Mouse (Mus musculus): ENCODE measurements around the gene Flt3.

Flt3 gene

GRCm38 (mm10) chr5:147354161-147354780, 46.0 kb downstream of the Flt3 start:
- DNase-seq (ENCODE audit: low read depth) = no peak

GRCm38 (mm10) chr5:147351931-147352330, 48.4 kb downstream of the Flt3 start:
- no peak for DNase-seq (ENCODE audit: low read depth)

DNA sequence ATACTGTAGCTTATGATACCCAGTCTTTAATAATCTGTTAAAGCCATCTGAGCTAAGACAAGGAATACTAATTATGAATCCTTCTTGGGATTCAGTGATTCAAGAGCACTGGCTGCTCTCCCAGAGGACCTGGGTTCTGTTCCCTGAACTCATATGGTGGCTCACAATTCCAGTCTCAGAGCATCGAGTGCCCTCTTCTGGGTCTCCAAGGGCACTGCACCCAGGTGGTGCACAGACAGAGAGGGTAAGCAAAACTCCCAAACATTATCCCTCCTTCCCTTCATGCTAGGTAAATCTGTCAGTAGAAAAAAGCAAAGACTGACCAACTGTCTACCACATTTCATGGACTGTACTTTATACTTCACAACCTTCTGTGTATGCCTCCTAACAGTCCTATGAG, 54.3 kb downstream of the Flt3 start:
- DNase-seq (ENCODE audit: low read depth) = no peak

DNA sequence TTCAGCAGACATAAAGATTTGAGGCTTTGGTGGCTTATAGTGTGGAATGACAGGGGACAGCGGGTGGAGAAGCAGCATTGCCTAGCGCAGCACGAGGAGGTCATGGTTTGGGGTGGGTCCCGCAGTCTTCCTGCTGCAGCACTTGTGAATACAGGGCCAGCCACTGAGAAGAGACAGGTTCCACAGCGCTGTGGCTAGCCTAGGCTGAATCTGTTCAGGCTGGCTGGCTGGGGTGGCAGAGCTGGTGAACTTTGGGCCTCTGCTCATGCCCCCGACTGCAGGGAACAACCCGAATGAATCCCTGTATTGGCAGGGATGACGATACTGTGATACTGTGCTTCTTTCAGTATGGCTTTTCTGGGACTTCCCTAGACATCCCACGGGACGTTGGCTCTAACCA, 56.4 kb downstream of the Flt3 start:
- no peak for DNase-seq (ENCODE audit: low read depth)

DNA sequence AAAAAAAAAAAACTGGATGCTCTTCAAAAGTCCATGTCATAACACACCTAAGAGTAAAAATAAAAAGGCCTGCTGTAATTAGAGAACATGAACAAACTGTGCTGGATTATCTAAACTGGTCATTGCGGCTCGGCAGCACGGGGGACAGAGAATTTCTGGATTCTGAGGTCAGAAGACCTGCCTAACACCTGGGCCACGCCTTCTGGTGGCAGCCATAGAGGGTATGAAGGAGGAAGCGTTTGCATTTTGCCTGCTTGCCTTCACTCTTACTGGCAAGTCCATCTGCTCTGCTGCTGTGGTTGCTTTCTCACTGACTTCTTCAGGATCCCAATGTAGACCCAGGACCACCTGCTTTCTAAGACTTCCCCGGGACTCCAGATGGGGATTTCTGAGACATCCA, 57.4 kb downstream of the Flt3 start:
- no peak for DNase-seq (ENCODE audit: low read depth)

DNA sequence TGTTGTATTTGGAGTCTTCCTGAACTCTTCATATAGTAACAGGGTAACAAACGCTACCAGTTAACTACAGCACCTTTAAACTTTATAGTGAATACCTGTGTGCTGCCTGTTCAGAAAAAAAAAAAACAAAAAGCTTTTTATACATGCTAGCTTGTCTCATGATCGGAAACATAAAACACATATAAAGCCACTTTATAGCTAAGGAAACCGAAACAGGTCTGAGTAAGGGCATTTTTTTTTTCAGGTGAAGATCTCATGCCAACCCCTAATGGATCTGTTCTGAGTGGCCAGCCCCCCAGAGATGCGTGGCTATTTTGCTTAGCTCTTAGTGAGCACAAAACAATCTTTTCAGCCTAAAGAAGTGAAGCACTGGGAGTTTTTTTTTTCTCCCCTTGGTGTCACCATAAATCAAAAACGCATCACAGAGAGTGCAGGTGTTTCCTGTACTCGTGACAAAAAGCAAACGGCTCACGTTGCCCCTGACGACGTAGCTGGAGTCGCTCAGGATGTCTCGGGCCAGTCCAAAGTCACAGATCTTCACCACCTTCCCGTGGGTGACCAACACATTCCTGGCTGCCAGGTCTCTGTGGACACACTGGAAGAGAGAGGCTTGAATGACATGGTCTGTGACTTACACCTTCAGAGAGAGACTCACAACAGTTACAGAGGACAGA, 59.4 kb downstream of the Flt3 start:
- peak; percentile 91 for DNase-seq (ENCODE audit: low read depth)

DNA sequence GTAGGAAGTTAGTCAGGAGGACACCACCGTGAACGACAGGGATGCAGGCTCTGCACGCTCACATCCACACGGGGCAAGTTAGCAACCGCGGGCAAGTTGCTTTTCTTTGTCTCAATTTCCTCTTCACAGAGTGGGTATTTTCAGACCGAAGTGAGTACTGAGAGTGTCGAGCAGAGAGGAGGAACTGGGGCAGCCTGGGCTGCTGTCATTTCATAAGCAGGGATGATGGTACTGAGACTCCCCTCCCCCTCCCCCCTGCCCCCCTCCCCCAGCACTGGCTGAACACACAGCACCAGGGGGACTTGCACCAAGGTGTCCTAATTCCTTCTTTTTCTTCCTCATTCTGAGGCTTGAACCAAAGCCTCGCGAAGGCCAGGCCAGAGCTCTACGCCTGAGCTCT, 60.7 kb downstream of the Flt3 start:
- DNase-seq (ENCODE audit: low read depth) = peak; percentile 60

DNA sequence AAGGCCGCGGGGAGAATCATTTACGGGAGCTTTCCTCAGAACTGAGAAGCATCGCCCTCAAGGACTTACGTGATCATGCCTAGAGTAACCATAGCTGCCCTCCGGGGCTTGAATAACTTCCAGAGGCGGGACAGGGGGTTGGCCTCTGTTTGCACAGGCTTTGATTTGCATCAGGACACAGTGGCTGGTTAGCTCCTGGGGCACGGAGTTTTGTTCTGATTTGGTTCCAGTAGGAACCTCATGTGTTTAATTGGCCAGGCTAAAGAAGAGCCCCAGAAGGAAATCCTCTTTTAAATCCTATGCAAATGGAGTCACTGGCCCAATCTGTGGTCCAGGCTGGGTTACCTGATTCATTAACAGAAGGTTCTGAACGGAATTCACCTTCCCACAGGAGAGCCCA, 61.3 kb downstream of the Flt3 start:
- no peak for DNase-seq (ENCODE audit: low read depth)

GRCm38 (mm10) chr5:147332711-147333110, 67.6 kb downstream of the Flt3 start:
- DNase-seq (ENCODE audit: low read depth) = peak; percentile 13

GRCm38 (mm10) chr5:147331547-147331946, 68.7 kb downstream of the Flt3 start:
- DNase-seq (ENCODE audit: low read depth) = peak; percentile 92

DNA sequence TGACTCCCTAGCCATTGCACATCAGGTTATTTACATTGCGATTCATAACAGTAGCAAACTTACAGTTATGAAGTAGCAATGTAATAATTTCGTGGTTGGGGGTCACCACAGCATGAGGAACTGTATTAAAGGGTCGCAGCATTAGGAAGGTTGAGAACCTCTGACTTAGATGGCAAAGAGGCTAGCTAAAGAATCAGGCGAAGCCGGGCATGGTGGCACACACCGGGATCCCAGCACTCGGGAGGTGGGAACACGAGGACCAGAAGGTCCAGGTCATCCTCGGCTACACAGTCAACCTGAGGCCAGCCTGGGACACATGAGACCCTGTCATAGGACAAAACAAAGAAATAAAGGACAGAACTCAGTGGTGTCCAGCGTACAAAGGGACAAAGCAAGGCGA, 70.3 kb downstream of the Flt3 start:
- peak; percentile 2 for DNase-seq (ENCODE audit: low read depth)

DNA sequence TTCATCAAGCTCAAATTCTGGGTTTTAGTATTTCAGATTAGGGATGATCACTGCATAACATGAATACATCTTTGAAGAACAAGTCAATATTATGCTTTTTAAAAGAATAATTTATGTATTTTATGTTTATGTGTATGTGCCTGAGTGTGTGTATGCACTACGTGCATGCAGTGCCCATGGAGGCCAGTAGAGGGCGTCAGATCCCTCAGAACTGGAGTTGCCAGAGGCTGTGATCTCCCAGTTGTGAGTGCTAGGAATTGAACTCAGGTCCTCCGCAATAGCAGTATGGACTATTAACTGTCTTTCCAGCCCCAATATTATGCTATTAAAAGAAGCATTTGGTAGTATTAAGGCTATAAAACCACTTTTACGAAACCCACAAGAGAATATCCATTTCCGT, 72.7 kb downstream of the Flt3 start:
- DNase-seq (ENCODE audit: low read depth) = no peak

DNA sequence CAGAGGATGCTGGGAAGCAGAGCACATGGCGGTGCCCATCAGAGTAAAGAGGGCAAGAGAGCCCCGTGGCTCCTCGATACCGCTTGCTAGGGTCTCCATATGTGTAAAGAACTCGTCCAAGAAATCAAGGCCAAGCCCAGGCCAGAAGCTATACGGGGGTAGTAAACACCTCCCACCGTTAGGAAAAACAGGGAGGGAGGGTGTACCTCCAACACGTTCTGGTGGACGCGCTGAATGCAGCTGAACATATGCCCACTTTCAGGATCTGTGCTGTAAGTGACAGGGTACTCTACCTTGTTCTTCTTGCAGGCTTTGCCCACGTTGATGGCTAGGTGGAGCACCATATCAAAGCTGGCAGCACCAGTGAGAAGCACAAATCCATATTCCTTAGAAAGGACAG, 74.4 kb downstream of the Flt3 start:
- no peak for DNase-seq (ENCODE audit: low read depth)

GRCm38 (mm10) chr5:147323237-147323917, 76.9 kb downstream of the Flt3 start:
- peak; percentile 94 for DNase-seq (ENCODE audit: low read depth)

GRCm38 (mm10) chr5:147322183-147322582, 78.1 kb downstream of the Flt3 start, which contains the start of gene Urad:
Urad (minus strand) TSS chr5:147322440.
- no peak for DNase-seq (ENCODE audit: low read depth)

DNA sequence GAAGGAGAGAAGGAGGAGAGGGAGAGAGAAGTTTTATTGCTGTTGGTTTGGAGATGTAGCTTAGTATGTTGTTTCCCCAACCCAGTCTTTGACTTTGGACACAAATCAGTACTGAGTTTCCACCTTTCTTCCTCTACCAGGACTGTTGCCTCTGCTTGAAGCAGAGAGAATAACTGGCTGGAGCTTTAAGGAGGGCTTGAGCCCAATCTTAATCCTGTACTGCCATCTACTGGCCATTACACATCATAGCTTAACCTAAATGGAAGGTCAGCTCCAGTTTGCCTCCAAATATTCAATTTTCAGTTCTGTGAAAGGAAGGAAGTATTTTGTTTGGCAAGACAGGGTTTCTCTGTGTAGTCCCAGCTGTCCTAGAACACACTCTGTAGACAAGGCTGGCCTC, 80.6 kb downstream of the Flt3 start:
- DNase-seq (ENCODE audit: low read depth) = peak; percentile 85

- DNase-seq (ENCODE audit: low read depth) = peak; percentile 49
Observed at GRCm38 (mm10) chr5:147317991-147318390, 82.3 kb downstream of the Flt3 start.

DNA sequence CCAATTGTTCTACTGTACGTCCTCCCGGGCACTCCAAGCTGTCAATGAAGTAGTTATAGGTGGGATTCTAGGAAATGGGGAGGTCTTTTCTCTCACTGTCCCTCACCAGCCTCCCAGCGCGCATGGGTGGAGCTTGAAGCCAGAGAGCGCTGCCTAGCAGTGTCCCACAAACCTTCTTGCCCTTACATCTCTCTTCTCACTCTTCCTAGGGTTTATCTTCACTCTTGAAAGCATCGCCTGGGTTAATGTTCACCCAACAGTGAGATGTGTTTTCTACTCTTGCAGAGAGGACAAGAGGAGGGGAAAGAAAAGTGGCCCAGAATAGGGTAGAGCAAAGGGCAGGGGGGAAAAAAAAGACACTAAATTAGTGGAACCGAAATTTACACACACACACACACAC, 83.0 kb downstream of the Flt3 start:
- DNase-seq (ENCODE audit: low read depth) = no peak

GRCm38 (mm10) chr5:147315432-147316075, 84.7 kb downstream of the Flt3 start:
- DNase-seq (ENCODE audit: low read depth) = no peak

DNA sequence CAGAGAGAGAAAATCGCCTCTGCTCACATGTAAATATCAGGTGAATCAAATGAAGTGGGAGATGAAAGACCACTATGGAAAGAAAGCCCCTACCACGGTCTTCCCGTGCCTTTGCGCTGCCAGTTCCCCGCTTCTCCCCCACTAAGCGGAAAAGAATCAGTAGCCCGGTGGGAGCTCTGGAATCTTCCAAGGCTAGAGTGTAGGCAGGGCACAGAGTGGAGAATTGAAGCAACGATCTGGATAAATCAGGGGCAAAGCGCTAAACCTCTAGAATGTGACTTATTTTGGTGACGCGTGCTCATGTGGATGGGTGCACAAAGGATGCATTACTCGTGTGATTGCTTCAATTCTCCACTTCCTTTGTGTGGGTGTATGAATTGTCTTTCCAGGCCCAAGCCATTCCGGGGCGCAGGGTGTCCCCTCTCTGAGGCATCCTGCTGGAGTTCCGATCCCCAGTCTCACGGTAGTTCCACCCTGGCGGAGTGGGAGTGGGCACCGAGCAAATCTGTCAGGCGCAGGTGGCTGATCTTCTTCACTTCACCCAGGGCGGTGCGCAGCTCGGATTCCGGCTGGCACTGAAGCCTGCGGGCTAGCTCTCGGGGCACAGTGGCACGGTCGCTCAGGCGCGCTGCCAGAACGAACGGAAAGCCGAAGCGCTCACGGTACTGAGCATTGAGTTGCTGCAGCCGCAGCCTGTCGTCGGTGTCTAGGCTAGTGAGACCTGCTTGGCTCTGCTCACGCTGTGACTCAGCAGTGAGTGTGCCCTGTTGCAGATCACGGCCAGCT, 85.5 kb downstream of the Flt3 start:
- peak; percentile 40 for DNase-seq (ENCODE audit: low read depth)

GRCm38 (mm10) chr5:147312830-147313685, 87.2 kb downstream of the Flt3 start:
- no peak for DNase-seq (ENCODE audit: low read depth)
